Mouse (Mus musculus) erythroblast, embryonic 14.5 days (primary cell): ENCODE data around the gene Best3. TPM values are rescaled to one million over a fixed set of nuclear protein-coding genes. Genes with fewer than 3 reads are reported as not detected.

Experiments used
- H3K27me3 ChIP-seq: 2 replicates; pipeline ENCODE4 v1.6.1; 2012; ENCODE audit warnings: inconsistent platforms; ENCODE audit not compliant: control insufficient read depth
- H3K36me3 ChIP-seq: 2 replicates; pipeline ENCODE4 v1.6.1; 2012; ENCODE audit warnings: mild to moderate bottlenecking, inconsistent platforms; ENCODE audit not compliant: control insufficient read depth
- H3K4me1 ChIP-seq: 2 replicates; pipeline ENCODE4 v1.6.1; 2012; ENCODE audit warnings: inconsistent platforms; ENCODE audit not compliant: control insufficient read depth
- H3K4me3 ChIP-seq: replicated peaks from 2 replicates; pipeline ENCODE3; 2012; ENCODE audit warnings: moderate library complexity, mild to moderate bottlenecking, inconsistent platforms
- H3K9me3 ChIP-seq: 2 replicates; pipeline ENCODE4 v1.6.1; 2012; ENCODE audit warnings: low read length, inconsistent platforms, mixed read lengths; ENCODE audit not compliant: control insufficient read depth
- GATA1 ChIP-seq: IDR thresholded peaks from 2 replicates; pipeline ENCODE4 v1.6.1; 2012; ENCODE audit warnings: low read length, inconsistent platforms, mixed read lengths
- TAL1 ChIP-seq: IDR thresholded peaks from 3 replicates; pipeline ENCODE4 v1.6.1; 2012; ENCODE audit warnings: low read length, inconsistent platforms, mixed read lengths
- polyA plus RNA-seq: library from polyadenylated mRNA; stranded (reverse); fragments of >175 nt; gene quantifications from 2 replicates; pipeline ENCODE4 v1.2.3, GENCODE M21; 2012

Gene Best3
- not detected in 2 replicates for polyA plus RNA-seq

DNA sequence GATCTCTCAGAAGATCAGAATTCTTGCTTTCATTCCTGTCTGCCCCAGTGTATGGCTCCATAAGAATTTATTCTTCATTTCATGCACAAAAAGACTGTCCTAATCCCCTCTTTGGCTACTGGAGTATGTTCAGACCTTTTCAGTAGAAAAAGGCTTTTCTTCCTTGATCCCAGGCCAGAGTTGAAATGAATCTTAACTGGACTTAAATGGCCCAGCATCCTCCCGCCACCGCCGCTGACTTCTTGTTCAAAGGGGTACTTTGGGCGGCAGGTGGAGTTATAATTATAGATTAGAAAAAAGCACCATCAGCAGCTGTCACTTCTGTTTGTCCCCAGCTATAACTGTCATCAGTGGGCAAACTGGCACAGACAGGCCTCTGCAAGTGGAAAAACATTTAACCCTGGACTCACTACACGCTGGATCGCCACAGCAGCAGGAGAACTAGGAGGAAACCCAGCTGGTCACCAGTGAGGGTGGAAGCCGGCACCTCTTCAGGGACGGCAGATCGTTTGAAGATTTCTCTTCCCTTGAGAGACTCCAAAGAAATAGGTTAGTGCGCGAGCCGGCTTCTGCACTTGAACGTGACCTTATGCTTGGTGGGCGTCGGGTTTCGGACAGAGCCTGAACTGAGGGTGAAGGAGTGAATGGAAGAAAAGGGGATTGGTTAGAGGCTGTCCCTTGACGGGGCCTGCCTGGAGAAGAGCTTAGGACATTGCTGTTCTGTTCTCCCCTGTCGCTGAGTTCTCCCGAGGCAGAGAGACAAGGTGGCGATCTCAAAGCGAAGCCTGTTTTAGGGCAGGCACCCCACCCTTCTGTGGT lies at the start of gene Best3:
TSS of gene Best3 (plus strand) at position 51 of the 819 bp plus-strand sequence.
- no peak within 1 kb of the TSS for H3K4me3 ChIP-seq
- no peaks in the 10 kb centered on the region for H3K36me3 ChIP-seq
- TF ChIP-seq TAL1 (no peak), GATA1 (no peak)
- no peaks in the 10 kb centered on the region for H3K27me3 ChIP-seq
- H3K4me1 ChIP-seq, result no peaks in the 10 kb centered on the region
- H3K9me3 ChIP-seq, result no peaks in the 10 kb centered on the region

DNA sequence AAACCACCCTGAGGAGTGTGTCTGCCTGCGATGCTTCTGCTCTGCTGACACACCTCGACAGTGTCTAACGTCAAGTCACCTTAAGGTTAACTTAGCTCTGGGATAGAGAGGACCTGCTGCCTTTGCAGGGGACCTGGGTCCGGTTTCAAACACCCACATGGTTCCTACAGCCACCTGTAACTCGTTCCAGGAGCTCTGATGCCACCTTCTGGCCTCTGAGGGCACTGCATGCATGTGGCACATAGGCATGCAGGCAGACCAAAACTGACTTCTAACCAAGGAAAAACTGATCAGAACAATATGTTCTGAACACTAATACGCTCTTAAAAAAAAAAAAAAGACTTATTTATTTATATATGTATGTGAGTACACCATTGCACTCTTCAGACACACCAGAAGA lies 43.1 kb upstream of the Best3 start:
- Histone ChIP-seq H3K27me3 (no peaks in the 10 kb centered on the region), H3K9me3 (peaks cover 13% of the 10 kb centered on the region), H3K4me3 (no peak overlapping the region), H3K36me3 (peaks cover 21% of the 10 kb centered on the region), H3K4me1 (peaks cover 7% of the 10 kb centered on the region)
- TF ChIP-seq GATA1, result no peak
- TF ChIP-seq TAL1, result no peak

DNA sequence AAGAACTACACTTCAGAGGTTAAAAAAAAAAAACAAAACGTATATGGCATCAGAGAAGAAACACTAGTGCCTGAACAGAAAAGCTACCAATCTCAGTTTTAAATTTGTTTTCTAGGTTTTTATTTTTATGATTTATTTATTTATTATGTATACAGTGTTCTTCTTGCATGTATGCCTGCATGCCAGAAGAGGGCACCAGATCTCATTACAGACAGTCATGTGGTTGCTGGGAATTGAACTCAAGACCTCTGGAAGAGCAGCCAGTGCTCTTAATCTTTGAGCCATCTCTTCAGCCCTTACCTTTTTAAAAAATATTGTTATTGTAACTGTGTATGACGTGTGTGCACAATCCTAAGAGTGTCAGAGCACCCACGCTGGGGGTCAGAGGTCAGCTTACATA lies 42.0 kb upstream of the Best3 start:
- Histone ChIP-seq H3K4me1 (peaks cover 14% of the 10 kb centered on the region), H3K9me3 (peaks cover 13% of the 10 kb centered on the region), H3K4me3 (no peak overlapping the region), H3K36me3 (peaks cover 10% of the 10 kb centered on the region), H3K27me3 (peaks cover 7% of the 10 kb centered on the region)
- TF ChIP-seq TAL1 (no peak), GATA1 (no peak)

DNA sequence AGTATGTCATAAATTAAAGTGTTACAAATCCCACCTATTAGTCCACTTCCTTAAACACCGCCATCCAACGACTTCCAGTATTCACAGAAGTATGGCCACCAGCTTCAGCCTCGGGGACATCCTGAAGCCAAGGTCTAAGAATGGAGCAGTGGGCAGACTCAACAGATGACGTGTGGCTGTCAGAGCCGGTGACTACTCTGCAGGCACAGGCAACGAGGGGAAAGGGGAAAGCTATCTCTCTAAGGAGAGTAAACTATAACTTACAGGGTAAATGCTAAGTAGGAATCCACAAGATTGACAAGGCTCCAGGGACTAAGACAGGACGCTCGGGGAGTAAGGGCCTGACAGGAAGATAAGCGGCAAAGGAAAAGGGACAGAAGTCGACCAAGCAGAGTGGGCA lies 41.2 kb upstream of the Best3 start:
- TF ChIP-seq TAL1 (no peak), GATA1 (no peak)
- Histone ChIP-seq H3K4me3 (no peak overlapping the region), H3K36me3 (peaks cover 9% of the 10 kb centered on the region), H3K9me3 (peaks cover 13% of the 10 kb centered on the region), H3K4me1 (peaks cover 21% of the 10 kb centered on the region), H3K27me3 (peaks cover 12% of the 10 kb centered on the region)

DNA sequence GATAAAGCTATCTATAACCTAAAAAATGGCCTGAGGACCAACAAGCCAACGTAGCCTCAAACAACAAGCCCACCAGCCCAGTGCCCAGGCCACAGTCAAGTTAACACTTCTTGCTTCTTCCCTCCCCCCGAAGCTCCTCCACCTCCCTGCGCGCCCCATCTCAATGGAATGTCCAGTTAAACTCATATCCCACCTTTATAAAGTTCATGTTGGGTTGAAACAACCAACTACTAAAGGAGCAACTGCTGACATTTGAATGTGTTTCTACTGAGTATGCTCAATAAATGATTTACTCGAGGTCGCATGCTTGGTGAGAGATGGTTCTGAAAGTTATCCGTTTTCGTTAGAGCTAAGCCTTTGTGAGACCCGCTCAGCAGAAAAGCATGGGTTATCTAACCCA lies 37.7 kb upstream of the Best3 start:
- Histone ChIP-seq H3K27me3 (peaks cover 12% of the 10 kb centered on the region), H3K4me3 (no peak overlapping the region), H3K4me1 (peaks cover 26% of the 10 kb centered on the region), H3K9me3 (no peaks in the 10 kb centered on the region), H3K36me3 (no peaks in the 10 kb centered on the region)
- TF ChIP-seq GATA1 (no peak), TAL1 (no peak)

DNA sequence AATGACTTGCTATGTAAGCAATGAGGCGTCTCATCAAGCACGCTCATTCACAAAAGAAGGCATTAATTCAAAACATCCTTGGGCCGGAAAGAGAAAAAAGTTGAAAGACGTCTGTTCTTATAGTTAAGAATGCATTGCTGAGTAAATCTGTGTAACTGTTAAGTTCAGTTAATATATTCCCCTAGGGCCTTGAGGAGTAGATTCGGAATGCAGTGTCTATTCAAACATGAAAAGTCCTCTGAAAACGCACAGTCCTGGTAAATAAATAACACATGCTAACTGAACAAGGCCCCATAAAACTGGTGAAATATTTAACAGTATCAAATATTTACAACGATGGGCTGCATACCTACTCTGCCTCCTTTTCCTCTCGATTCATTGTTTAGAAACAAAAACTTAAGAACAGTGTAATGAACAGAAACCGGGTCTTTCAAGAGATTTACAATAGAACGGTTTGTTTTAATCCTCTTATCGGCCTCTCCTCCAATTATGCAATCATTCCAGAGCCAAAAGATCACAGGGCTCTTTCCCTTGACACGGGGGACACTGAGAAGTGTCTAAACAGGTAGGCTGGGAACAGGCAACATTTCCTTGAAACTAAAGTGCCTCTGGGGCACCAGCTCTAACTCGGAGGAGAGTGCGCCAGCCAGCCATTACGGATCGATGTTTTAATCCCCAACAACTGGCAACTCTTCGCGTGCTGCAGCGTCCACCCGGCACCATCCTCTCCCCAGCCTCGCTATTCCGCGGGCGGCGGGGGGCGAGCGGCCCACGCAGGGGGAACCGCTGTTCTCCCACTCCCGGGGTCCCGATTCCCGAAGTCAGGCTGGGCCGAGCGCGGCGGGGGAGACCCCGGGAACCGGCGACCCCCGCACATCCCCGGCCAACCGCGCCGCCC lies 36.8 kb upstream of the Best3 start:
- no peak for TF ChIP-seq TAL1
- no peaks in the 10 kb centered on the region for H3K36me3 ChIP-seq

DNA sequence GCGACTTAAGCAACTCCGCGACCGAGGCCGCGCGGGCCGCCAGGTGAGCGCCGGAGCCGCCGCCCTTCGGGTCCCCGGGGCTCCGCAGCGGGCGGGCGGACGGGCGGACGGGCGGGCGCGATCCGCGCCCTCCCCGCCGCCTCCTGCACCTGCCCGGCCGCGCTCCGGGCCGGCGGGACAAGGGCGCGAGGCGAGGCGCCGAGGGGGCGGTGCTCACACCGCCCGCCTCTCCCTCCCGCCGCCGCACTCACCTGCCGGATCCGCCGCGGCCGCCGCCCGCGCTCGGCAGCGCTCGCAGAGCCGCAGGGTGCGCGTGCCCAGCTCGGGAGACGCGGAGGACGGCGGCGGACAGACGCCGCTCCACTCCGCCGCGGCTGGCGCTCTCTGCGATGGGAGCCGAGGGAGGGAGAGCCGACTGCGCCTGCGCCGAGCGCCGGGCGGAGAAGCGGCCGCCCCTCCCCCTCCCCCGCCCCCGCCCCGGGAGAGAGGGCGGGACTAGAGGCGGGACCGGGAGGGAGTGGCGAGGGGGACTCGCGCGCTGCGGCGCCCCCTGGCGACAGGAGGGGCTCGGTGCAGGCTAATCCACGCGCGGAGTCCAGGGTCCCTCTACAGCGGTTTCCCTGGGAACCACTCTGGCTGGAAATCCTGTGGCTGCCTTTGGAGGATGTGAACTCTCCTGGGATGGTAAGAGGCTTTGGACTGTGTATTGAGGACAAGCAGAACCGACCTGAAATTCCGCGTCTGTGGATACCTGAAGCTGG lies 35.9 kb upstream of the Best3 start, which contains the start of gene Rab3ip:
TSS of gene Rab3ip (minus strand) at position 761 of the 761 bp plus-strand sequence.
- H3K36me3 ChIP-seq, result no peaks in the 10 kb centered on the region
- no peaks in the 10 kb centered on the region for H3K9me3 ChIP-seq
- peak within 1 kb of the TSS; percentile 86 for H3K4me3 ChIP-seq
- no peak for TF ChIP-seq TAL1
- TF ChIP-seq GATA1, result no peak
- peaks cover 12% of the 10 kb centered on the region for H3K27me3 ChIP-seq
- peaks cover 23% of the 10 kb centered on the region for H3K4me1 ChIP-seq

More for the DNA sequence above, 36.8 kb upstream of the Best3 start:
- Histone ChIP-seq H3K4me3 (peak overlapping the region; percentile 86), H3K27me3 (peaks cover 12% of the 10 kb centered on the region), H3K9me3 (no peaks in the 10 kb centered on the region), H3K4me1 (peaks cover 26% of the 10 kb centered on the region)

DNA sequence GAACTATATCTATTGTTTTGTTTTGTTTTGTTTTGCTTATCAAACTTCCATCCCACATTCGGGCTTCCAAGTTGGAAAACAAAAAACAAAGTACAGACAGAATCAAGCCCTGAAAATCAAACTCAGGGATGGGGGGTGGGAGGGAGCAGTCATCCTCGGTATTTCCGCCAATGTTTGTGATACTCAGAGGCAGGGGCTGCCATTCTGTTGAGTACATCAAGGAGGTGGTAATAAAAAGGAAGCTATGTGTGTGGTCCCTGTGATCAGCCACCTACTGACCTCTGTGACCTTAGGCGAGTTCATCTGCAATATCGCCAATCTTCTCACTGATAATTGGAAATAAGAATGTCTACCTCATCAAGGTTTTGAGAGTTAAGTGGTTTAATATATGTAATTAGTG lies 35.2 kb upstream of the Best3 start:
- H3K9me3 ChIP-seq, result no peaks in the 10 kb centered on the region
- peaks cover 23% of the 10 kb centered on the region for H3K4me1 ChIP-seq
- peaks cover 12% of the 10 kb centered on the region for H3K27me3 ChIP-seq
- H3K4me3 ChIP-seq, result peak overlapping the region; percentile 86
- TF ChIP-seq TAL1 (no peak), GATA1 (no peak)
- H3K36me3 ChIP-seq, result no peaks in the 10 kb centered on the region

DNA sequence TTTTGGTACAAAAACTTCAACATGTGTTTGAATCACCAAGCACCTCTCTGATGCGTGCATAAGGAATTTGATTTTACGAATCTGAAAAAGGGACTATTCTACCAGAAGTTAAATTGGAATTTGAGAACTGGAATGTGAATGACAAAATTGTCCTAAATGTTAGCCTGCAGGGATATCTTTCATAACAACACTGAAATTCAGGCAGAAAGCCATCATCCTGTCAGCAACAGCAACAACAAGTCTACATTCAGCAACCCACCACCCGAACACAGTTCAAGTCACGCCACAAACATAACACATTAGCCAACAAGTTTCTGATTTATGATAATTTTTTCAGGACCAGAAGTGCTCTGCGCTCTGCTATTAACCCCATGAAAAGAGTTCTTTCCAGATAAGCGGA lies 30.9 kb upstream of the Best3 start:
- no peak for TF ChIP-seq GATA1
- TF ChIP-seq TAL1, result no peak
- Histone ChIP-seq H3K36me3 (no peaks in the 10 kb centered on the region), H3K27me3 (no peaks in the 10 kb centered on the region), H3K4me1 (peaks cover 6% of the 10 kb centered on the region), H3K4me3 (no peak overlapping the region), H3K9me3 (no peaks in the 10 kb centered on the region)
